Mouse (Mus musculus): Measurements from ENCODE around the gene Ufm1.

Gene Ufm1

DNA sequence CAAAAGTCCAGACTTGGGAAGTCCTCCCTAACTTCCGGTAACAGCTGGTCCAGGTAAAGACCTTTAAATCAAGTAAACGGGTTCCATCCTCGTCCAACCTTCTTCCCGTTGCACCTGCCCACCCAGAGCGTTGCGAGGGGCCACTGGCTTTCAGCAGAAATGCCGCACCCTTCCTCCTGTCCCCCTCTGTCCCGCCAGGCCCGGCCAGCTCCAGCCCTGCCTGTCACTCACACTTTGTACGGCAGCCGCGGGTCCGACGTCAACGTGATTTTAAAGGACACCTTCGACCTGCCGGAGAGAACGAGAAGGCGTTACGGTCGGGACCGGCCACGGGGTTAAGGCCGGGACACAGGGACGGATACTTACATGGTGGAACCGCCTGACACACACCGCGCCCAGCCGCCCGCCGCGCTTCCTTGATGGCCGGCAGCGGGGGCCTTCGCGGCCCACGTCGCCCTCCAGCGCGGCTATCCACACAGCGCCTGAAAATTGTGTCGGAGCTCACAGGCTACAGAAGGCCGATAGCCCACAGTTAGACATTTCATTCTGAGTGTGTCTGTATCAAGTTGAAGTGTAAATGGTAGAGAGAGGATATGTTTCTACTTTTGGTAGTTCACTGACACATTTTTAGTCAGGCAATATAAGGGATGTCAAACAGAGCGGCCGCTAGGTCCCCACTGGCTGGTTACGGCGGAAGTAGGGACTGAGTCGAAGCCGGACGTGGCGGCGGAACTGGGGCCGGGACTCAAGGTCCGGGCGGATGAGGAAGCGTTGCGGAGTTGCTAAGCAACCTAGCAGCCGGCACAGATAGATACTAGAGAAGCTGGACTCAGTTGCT lies at the start of gene Ufm1:
Gene Ufm1, minus strand, starts transcription at position 448 of the 838 bp plus-strand sequence.
- peak; percentile 78 to 87 for DNase-seq (ENCODE audit: low spot score in 2 of 2)

DNA sequence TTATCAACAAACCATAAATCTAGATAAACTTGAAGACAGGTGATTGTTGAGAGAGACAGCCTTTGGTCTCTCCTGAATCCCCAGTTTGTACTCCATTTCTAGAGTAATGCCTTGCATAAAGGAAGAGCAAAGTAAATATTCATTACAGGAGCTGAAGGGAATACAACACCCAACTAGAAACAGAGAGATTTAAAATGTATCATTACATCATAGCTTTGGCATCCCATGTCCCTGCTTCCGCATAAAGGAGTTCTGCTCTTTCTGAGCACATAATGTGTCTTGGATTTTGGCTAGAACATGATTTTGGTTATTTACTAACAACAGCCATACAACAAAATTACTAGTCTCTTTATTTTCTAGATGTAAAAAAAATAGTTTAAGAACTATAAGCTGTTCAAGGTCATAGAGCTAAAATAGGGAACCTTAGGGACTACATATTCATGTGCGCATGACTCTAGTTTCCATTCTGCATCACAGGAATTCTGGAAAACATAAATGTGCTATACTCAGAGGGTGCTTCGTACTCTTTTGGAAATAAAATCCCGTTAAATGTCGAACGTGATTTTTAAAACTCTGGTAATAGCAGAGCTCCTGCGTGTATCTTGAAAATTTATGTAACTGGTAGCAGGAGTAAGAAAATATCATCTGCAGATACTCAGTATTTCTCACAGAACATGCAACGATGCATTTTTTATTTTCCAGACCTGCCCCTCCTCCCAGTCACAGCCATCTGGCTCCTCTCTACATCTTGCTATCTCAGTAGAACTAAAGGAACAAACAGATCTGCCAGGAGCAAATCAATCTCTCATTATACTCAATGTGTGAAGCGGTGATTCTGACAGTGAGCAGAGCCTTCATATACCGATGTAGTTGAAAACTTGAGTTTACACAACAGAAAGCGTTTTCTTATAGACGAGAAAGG lies 27.2 kb upstream of the Ufm1 start:
- DNase-seq (ENCODE audit: low spot score in 2 of 2) = no peak

DNA sequence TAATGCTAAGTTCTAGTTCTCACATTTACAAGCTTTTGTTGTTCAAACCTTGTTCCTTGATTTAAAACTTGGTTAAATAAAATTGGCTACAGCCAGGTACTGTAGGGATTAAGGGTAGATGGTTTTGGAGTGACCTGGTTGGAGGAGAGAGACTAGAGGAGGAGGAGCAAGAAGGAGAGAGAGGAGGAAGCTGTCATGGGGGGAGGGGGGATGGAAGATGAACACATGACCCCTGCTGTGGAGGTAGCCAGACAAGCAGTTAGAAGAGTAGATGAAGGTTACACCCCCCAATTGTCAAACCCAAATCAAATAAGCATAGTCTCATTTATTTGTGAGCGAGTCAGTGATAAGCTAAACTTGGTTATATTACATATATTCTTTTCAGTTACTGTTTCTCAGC lies 8.0 kb upstream of the Ufm1 start:
- no peak for DNase-seq (ENCODE audit: low spot score in 2 of 2)

DNA sequence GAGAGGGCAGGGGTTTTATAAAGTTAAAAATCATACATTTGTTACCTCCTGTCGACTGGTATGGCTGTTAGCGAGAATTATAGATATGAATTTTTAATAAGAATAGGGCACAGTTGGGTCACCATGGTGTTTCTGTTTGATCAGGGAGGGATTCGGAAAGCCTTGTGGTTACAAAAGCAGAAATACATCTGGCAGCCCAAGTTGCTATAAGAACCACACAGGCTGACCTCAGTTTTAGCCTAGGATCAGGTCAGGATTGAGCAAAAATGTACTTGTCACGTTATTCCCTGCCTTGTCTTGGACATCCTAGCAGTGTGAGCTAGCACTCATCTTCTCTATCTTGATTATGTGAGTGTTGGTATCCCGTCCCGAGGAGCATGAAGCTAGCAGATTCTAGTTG lies 6.9 kb upstream of the Ufm1 start:
- DNase-seq (ENCODE audit: low spot score in 2 of 2) = no peak

DNA sequence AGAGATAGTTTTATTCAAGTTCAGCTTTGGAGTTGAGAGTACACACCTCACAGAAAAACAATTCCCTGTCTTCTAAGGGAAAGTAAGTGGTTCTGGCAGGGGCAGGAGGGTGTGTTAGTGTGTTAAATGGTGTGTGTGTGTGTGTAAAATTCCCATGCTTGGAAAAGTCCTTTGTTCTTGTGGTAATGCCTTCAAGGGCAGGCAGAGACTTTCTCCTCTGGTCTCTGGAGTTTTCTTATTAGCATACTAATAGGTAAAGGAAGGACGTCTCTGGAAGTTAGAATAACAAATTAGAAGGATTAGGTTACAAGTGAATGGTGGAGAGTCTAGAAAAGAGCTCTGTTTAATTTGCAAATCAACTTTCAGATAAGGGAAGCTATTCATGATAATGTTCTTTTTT lies 5.6 kb upstream of the Ufm1 start:
- no peak for DNase-seq (ENCODE audit: low spot score in 2 of 2)

DNA sequence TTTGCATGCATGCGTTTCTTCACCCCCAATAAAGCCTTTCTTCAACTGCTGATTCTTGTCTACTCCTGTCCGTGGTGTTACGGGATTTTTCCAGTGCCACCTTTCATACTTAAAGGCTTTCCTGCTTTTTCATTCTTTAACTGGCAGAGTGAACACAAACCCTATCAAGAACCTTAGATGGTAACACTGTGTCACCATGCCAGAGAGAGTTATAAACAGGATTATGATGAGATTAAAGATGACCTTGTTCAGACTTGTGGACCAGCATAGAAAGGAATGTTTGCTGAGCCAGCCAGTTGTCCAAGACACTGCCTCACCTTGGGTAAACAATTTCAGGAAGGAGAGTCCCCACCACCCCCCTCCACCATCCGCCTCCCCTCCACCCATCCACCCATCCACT lies 4.6 kb upstream of the Ufm1 start:
- DNase-seq (ENCODE audit: low spot score in 2 of 2) = no peak

DNA sequence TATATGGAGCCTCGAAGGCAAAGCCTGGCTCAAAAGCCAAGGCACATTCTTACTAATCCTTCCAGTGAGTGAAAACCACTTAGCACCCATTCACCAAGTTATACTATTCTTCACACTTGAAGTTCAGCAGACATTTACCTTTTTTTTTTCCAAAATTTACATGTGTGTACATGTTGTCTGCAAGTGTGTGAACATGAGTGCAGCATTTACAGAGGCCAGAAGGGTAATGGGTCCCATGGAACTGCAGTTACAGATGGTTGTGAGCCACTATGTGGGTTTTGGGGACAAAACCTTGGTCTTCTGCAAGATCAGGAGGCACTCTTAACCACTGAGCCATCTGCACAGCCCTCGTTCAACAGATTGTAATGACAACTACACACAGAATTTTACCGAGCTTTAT lies 8.8 kb downstream of the Ufm1 start:
- DNase-seq (ENCODE audit: low spot score in 2 of 2) = no peak

DNA sequence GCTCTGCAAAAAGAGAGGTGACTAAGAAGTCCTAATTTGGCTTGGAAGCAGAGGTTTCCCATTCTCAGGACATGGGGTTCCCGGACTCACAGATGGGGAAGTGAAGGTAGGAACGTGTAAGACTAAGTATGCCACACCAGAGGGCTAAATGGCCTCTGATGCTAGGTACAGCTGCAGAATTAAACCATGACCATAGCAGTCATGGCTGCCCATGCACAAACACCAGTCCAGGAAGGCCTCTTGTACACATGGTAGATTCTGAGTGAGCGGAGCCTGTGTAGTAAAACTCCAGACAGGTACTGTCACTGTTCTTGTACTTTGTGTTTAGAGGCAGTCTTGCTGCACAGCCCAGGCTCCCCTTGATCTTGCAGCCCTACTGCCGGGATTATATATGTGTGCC lies 9.4 kb downstream of the Ufm1 start:
- no peak for DNase-seq (ENCODE audit: low spot score in 2 of 2)

DNA sequence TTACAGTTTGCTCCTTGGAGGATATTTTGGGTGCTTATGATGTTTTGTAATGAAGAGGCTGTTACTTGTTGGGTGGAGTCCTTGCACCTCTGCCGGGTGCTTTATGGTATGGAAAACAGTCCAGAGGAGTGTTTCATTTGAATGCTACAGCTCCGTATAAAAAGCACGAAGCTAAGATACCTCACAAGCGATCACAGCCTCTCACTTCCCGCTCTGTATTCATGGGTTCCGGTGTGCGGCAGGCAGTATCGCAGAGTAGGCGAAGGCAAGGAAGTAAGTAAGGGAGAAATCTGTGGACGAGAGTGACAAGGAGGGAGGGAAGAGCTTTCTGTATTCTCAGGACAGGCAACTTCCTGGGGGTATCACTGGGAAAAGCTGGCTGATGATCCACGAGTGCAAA lies 15.4 kb downstream of the Ufm1 start:
- DNase-seq (ENCODE audit: low spot score in 2 of 2) = no peak

DNA sequence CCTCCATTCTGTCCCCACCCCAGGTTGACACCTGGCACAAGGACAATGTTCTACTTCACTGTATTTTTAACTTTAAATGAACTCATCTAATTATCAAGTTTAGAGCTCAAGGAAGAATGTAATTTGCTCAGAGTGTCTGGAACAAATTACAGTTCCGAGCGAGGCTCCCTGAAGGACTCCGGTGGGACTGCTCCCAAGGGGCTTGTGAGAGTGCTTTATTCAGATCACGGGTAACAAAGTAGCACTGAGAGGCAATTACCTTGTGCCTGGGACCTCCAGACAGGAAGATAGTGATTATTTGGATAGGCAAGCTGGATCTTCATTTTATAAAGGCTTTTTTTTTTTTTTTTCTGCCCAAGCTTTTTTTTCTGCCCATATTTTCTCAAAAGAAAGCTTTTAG lies 15.9 kb downstream of the Ufm1 start:
- no peak for DNase-seq (ENCODE audit: low spot score in 2 of 2)

DNA sequence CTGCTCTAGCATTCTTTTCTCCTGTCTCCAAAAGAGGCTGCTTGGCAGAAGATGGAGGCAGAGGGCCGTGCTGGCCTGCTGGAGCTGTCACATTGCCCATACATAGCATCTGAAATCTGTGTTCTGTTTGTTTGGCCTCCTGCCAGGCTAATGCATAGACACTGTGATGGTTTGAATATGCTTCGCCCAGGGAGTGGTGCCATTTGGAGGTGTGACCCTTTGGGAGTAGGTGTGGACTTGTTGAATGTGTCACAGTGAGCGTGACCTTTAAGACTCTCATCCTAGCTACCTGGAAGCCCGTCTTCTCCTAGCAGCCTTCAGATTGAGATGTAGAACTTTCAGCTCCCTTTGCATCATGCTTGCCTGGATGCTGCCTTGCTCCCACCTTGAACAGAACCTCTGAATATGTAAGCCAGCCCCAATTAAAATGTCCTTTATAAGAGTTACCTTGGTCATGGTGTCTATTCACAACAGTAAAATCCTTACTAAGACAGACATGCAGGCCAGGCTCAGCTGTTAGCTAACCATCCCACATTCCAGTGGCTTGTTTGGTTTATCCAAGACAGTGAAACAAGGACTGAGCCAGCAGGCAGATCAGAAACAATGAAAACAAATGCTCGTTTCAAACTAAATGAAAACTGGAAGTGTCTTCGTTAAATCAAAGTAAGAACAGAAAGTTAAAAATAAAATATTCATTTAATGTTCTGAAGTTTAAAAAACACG lies 17.3 kb downstream of the Ufm1 start:
- DNase-seq (ENCODE audit: low spot score in 2 of 2) = no peak

DNA sequence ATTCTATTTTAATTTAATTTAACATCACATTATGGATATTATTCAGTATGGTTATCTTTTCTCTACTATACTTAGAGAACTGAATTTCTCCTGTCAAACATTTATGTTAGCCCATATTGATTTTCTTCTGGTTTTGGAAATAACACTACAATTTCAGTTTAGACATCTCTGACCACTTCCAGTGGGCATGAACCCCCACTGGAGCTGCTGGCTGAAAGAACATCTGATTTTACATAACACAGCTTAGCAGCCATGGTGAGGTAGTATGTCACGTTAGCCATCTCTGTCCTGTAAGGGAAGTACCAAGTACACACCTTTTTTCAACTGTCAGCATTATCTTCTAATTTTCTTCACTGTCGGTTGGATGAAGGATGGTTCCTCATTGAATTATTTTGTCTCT lies 18.8 kb downstream of the Ufm1 start, which contains the start of gene Gm10985:
Gene Gm10985, plus strand, starts transcription at position 301 of the 400 bp plus-strand sequence.
- DNase-seq (ENCODE audit: low spot score in 2 of 2) = no peak

DNA sequence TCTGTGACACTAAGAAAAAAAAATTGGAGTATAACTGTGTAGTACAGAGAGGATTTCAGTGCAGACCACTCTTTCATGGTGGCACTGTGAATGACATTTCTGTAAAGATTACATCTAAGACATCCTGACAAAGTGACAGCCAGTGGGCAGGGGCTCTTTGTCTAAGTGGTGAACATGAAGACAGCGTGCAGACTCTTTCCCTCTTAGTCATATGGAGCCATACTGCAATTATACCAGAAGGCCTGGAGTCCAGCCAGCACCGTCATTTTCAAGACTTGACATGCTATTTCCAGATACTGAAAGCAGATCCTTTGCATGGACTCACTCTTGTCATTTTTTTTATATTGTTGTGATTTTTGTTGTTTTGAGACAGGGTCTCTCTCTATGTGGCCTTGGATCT lies 29.4 kb downstream of the Ufm1 start:
- DNase-seq (ENCODE audit: low spot score in 2 of 2) = no peak

DNA sequence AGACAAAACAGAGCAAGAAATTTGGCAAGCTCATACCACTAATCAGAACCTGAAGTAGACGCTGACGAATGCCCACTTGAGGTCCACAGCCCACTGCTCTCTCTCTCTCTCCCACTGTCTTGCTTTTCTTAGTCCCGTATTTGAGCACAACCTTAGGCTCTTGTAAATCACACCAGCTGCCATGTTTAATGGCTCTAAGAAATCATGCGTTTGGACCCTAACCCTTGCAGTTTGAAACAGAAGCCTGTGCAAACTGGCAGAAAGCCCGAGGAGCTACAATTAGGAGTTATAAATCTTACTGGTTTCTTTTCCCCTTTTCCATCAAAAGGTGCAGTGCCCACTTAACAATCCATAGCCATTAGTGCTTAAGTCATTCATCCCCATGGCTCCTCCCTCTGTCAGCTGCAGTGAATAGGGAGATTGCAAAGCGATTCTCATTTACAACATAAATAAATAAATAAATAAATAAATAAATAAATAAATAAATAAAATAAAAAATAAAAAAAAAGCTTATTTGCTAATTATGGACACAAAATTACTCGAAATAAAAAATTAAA lies 50.1 kb downstream of the Ufm1 start:
- DNase-seq (ENCODE audit: low spot score in 2 of 2) = no peak
